Mouse (Mus musculus): ENCODE measurements at regions not wholly inside any gene's neighbourhood (a gene's known extent, or its start where the extent isn't known, plus 50 kb on each side); places are given as distances from the start of the nearest gene placed in this dataset.

DNA sequence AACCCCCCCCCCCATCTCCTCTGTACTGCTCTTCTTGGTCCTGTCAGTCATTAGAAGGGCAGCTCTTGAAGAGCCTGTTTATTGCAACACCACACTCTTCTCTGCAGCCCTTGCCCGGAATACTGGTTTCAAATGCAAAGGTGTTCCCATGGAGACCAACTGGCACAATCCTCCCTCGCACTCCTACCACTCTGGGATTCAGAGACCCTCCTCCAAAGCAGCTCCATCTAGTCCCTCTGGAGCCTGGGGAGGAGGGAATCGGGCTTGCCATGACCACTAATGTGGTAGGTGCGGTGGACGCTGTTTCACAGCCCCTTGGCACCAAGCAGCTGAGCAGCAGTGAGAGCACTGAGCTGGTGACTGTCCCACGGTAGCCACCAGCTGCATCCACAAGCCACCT is 83.1 kb downstream of the Stk35 start:
- Histone ChIP-seq H3K9me3 (ENCODE audit: control insufficient read depth, low read length) (no peaks in the 10 kb centered on the region), H3K9ac (ENCODE audit: low read depth, low read length) (no peak overlapping the region), H3K4me2 (ENCODE audit: low read depth, low read length) (no peak overlapping the region), H3K4me1 (ENCODE audit: control insufficient read depth, insufficient read depth, low read length) (no peaks in the 10 kb centered on the region), H3K27me3 (replicated peaks; ENCODE audit: control insufficient read depth, insufficient read depth, low read length) (no peaks in the 10 kb centered on the region), H3K36me3 (ENCODE audit: control insufficient read depth, insufficient read depth, low read length) (no peaks in the 10 kb centered on the region), H3K4me3 (ENCODE audit: low read length) (no peak overlapping the region), H3K27ac (ENCODE audit: low read length) (no peak overlapping the region)
- WGBS = 29% methylated on average over 6 of the region's 6 CpGs
- ATAC-seq = no peak

DNA sequence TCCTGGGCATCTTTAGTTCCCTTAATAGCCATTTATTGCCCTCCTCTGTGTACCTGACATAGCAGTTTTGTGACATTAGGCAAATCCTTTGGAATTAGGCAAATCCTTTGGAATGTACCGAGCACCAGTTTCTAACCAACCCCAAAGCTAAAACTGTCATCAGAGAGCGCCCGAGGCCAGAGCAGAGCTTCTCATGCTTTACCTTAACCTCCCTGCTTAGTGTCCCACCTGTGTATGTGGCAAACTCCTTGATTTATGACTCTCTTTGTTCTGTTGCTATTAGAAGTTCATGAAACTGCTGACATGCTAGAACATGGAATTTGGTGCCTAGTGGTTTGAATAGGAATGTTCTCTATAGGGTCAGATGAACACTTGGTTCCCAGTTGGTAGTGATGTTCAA is 84.0 kb downstream of the Stk35 start:
- no peak for ATAC-seq
- Histone ChIP-seq H3K4me2 (ENCODE audit: low read depth, low read length) (no peak overlapping the region), H3K4me3 (ENCODE audit: low read length) (no peak overlapping the region), H3K36me3 (ENCODE audit: control insufficient read depth, insufficient read depth, low read length) (no peaks in the 10 kb centered on the region), H3K9ac (ENCODE audit: low read depth, low read length) (no peak overlapping the region), H3K27ac (ENCODE audit: low read length) (no peak overlapping the region), H3K9me3 (ENCODE audit: control insufficient read depth, low read length) (no peaks in the 10 kb centered on the region), H3K27me3 (replicated peaks; ENCODE audit: control insufficient read depth, insufficient read depth, low read length) (no peaks in the 10 kb centered on the region), H3K4me1 (ENCODE audit: control insufficient read depth, insufficient read depth, low read length) (no peaks in the 10 kb centered on the region)
- 53% methylated on average over 3 of the region's 3 CpGs for WGBS

DNA sequence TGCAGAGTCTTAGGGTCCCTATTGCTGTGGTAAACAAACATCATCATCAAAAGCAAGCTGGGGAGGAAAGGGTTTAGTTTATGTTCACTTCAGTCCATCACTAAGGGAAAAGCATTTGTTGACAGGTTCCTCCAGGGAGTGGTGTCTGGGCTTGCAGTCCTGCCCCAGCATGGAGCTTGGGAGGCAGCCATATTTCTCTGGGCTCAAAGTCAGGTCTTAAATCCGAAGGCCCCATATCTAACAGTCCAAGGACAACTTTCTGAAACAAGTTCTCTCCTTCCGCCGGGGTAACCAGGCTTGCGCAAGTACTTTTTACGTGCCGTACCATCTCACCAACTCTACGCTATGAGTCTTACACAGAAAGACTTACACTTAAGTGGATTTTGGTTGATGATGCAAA is 85.2 kb downstream of the Stk35 start:
- Histone ChIP-seq H3K9me3 (ENCODE audit: control insufficient read depth, low read length) (no peaks in the 10 kb centered on the region), H3K4me2 (ENCODE audit: low read depth, low read length) (no peak overlapping the region), H3K27me3 (replicated peaks; ENCODE audit: control insufficient read depth, insufficient read depth, low read length) (no peaks in the 10 kb centered on the region), H3K36me3 (ENCODE audit: control insufficient read depth, insufficient read depth, low read length) (no peaks in the 10 kb centered on the region), H3K9ac (ENCODE audit: low read depth, low read length) (no peak overlapping the region), H3K4me1 (ENCODE audit: control insufficient read depth, insufficient read depth, low read length) (no peaks in the 10 kb centered on the region), H3K27ac (ENCODE audit: low read length) (no peak overlapping the region), H3K4me3 (ENCODE audit: low read length) (no peak overlapping the region)
- ATAC-seq = no peak
- 91% methylated on average over 7 of the region's 7 CpGs for WGBS

DNA sequence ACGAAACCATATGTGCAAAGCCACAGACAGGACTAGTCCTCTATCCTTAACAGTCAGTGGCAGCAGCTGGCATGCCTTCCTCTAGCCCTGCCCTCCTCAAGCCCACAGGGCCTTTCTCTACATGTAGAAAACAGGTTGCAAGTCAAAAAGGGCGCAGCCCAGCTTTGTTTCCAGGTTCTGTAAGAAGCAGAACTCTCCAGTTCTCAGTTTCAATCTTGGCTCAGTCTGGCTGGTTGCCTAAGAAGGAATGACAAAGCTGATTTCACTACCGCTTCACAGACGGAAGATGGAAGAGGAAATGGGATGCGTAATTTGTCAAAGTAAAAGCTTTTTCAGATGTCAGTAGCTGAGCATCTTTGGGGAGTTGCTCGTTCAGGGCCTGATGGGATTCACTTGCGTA is 92.9 kb downstream of the Stk35 start:
- Histone ChIP-seq H3K27ac (ENCODE audit: low read length) (no peak overlapping the region), H3K36me3 (ENCODE audit: control insufficient read depth, insufficient read depth, low read length) (no peaks in the 10 kb centered on the region), H3K9me3 (ENCODE audit: control insufficient read depth, low read length) (no peaks in the 10 kb centered on the region), H3K9ac (ENCODE audit: low read depth, low read length) (no peak overlapping the region), H3K27me3 (replicated peaks; ENCODE audit: control insufficient read depth, insufficient read depth, low read length) (no peaks in the 10 kb centered on the region), H3K4me1 (ENCODE audit: control insufficient read depth, insufficient read depth, low read length) (no peaks in the 10 kb centered on the region), H3K4me3 (ENCODE audit: low read length) (no peak overlapping the region), H3K4me2 (ENCODE audit: low read depth, low read length) (no peak overlapping the region)
- ATAC-seq = no peak
- 68% methylated on average over 7 of the region's 7 CpGs for WGBS

DNA sequence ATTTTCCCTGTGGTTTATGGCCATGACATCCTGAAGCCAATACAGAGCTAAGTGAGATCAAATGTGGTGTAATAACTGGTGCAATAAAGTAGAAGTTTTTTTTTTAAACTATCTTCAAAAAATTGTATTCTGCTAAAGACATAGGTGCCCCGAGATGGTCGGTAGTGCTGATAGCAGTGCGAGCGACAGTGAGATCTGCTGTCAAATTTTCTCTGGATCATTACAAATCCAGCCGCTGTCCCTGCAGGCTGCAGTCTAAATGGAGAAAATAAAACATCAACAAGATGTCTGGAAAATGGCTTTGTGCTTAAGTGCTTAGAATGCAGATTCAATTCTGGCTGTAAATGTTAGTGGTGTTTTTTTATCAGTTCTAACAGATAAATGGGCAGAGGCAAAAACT is 93.5 kb downstream of the Stk35 start:
- Histone ChIP-seq H3K36me3 (ENCODE audit: control insufficient read depth, insufficient read depth, low read length) (no peaks in the 10 kb centered on the region), H3K4me3 (ENCODE audit: low read length) (no peak overlapping the region), H3K4me1 (ENCODE audit: control insufficient read depth, insufficient read depth, low read length) (no peaks in the 10 kb centered on the region), H3K27ac (ENCODE audit: low read length) (no peak overlapping the region), H3K27me3 (replicated peaks; ENCODE audit: control insufficient read depth, insufficient read depth, low read length) (no peaks in the 10 kb centered on the region), H3K9ac (ENCODE audit: low read depth, low read length) (no peak overlapping the region), H3K4me2 (ENCODE audit: low read depth, low read length) (no peak overlapping the region), H3K9me3 (ENCODE audit: control insufficient read depth, low read length) (no peaks in the 10 kb centered on the region)
- ATAC-seq = no peak
- 74% methylated on average over 5 of the region's 5 CpGs for WGBS

DNA sequence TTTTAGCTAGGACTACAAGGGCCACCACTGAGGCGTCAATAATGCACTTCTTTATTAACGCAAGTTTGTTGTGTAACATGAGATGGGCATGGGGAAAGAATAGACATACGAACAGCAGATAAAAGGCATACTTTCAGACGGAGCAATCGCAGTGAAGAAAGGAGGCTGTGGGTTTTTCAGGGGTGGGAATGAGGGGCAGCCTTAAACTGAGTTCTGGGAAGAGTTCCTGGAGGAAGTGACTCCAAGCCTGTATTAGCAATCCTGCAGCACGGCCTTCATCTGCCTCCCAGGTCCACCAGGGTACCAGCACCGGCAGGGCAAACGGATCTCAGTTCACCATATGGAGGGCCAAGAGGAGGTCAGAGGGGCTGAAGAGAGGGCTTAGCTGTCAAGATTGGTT is 94.6 kb downstream of the Stk35 start:
- 78% methylated on average over 8 of the region's 8 CpGs for WGBS
- Histone ChIP-seq H3K4me1 (ENCODE audit: control insufficient read depth, insufficient read depth, low read length) (no peaks in the 10 kb centered on the region), H3K9ac (ENCODE audit: low read depth, low read length) (no peak overlapping the region), H3K4me3 (ENCODE audit: low read length) (no peak overlapping the region), H3K27me3 (replicated peaks; ENCODE audit: control insufficient read depth, insufficient read depth, low read length) (no peaks in the 10 kb centered on the region), H3K4me2 (ENCODE audit: low read depth, low read length) (no peak overlapping the region), H3K9me3 (ENCODE audit: control insufficient read depth, low read length) (no peaks in the 10 kb centered on the region), H3K36me3 (ENCODE audit: control insufficient read depth, insufficient read depth, low read length) (no peaks in the 10 kb centered on the region), H3K27ac (ENCODE audit: low read length) (no peak overlapping the region)
- no peak for ATAC-seq

DNA sequence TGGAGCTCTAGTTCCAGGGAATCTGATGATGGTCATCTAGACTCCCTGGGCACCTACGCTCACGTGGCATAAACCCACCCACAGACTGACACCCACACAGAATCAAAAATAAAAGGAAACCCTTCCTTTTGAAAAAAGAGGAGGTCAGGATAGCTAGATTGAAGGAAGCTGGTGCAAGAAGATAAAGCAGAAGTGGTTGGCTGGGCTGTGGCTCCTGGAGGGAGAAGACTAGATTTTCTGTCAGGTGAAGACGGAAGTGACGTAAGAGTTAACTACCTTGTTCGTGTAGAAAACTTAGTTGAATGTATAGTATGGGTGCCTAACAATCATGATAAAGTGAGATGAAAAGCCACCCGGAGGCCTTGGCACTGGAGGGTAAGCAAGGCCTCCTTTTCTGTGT is 95.1 kb downstream of the Stk35 start:
- 86% methylated on average over 6 of the region's 6 CpGs for WGBS
- no peak for ATAC-seq

DNA sequence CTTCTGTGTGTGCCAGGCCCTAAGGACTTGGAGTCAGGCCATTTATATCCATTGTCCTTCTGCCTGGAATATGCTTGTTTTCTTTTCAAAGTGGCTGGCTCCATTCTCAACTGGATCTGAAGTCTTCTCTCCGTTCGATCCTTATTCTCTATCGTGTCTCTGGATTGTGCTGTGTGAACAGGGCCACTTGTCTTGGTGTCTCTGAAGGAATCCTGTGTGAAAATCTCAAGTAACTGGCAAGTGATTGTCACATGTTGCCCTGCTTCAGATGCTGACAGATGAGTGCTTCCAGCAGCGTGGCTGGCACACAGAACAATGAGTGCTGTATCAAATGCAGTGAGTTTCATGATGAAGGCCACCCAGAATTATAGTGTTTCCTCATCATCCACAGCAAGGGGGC is 96.4 kb downstream of the Stk35 start:
- H3K4me3 ChIP-seq (ENCODE audit: low read length) = no peak overlapping the region
- no peak for ATAC-seq
- H3K36me3 ChIP-seq (ENCODE audit: control insufficient read depth, insufficient read depth, low read length) = no peaks in the 10 kb centered on the region
- H3K27ac ChIP-seq (ENCODE audit: low read length) = no peak overlapping the region
- H3K4me1 ChIP-seq (ENCODE audit: control insufficient read depth, insufficient read depth, low read length) = no peaks in the 10 kb centered on the region
- 77% methylated on average over 4 of the region's 4 CpGs for WGBS
- no peak overlapping the region for H3K9ac ChIP-seq (ENCODE audit: low read depth, low read length)
- no peaks in the 10 kb centered on the region for H3K9me3 ChIP-seq (ENCODE audit: control insufficient read depth, low read length)
- no peak overlapping the region for H3K4me2 ChIP-seq (ENCODE audit: low read depth, low read length)
- H3K27me3 ChIP-seq (replicated peaks; ENCODE audit: control insufficient read depth, insufficient read depth, low read length) = no peaks in the 10 kb centered on the region

More for the DNA sequence above, 95.1 kb downstream of the Stk35 start:
- Histone ChIP-seq H3K4me2 (ENCODE audit: low read depth, low read length) (no peak overlapping the region), H3K4me3 (ENCODE audit: low read length) (no peak overlapping the region), H3K36me3 (ENCODE audit: control insufficient read depth, insufficient read depth, low read length) (no peaks in the 10 kb centered on the region), H3K27ac (ENCODE audit: low read length) (no peak overlapping the region), H3K9me3 (ENCODE audit: control insufficient read depth, low read length) (no peaks in the 10 kb centered on the region), H3K27me3 (replicated peaks; ENCODE audit: control insufficient read depth, insufficient read depth, low read length) (no peaks in the 10 kb centered on the region), H3K9ac (ENCODE audit: low read depth, low read length) (no peak overlapping the region), H3K4me1 (ENCODE audit: control insufficient read depth, insufficient read depth, low read length) (no peaks in the 10 kb centered on the region)

DNA sequence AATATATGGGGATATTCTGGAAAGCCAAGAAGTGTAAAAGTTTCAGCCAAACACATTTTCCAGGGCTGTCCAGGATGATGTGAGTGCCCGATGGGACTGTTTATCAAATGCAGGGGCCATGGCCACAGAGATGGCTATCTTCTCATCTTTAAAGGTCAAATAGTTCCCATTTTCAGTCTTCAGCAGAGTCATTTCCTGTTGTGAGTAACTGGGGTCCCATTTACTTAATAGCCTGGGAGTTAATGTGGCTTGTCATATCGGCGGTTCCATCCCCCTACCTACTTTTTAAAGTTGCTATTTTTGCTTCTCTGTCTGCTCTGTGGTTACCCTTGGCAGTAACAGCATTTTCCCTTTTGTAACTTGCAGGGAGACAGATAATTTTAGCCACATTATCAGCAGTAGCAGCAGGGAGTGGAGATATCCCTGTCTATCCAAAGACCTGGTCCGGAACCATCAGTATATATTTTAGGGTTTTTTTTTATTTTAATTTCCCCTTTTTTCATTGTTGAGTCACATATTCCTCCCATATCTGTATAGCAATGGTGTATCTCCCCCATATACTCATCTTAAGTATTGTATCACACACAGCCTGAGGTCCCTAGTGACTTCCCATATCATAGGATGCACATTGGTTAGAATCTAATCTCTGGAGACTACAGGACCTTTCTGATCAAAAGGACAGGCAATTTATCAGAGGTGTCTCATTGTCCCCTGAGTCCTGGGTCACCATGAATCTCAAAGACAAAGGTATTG is 103.2 kb downstream of the Stk35 start:
- no peaks in the 10 kb centered on the region for H3K4me1 ChIP-seq (ENCODE audit: control insufficient read depth, insufficient read depth, low read length)
- H3K4me3 ChIP-seq (ENCODE audit: low read length) = no peak overlapping the region
- no peak overlapping the region for H3K4me2 ChIP-seq (ENCODE audit: low read depth, low read length)
- 55% methylated on average over 4 of the region's 4 CpGs for WGBS
- no peaks in the 10 kb centered on the region for H3K9me3 ChIP-seq (ENCODE audit: control insufficient read depth, low read length)
- no peak overlapping the region for H3K9ac ChIP-seq (ENCODE audit: low read depth, low read length)
- no peak overlapping the region for H3K27ac ChIP-seq (ENCODE audit: low read length)
- H3K36me3 ChIP-seq (ENCODE audit: control insufficient read depth, insufficient read depth, low read length) = no peaks in the 10 kb centered on the region
- ATAC-seq = no peak
- no peaks in the 10 kb centered on the region; the same call in 1 of the 2 replicates for H3K27me3 ChIP-seq (replicated peaks; ENCODE audit: control insufficient read depth, insufficient read depth, low read length)

DNA sequence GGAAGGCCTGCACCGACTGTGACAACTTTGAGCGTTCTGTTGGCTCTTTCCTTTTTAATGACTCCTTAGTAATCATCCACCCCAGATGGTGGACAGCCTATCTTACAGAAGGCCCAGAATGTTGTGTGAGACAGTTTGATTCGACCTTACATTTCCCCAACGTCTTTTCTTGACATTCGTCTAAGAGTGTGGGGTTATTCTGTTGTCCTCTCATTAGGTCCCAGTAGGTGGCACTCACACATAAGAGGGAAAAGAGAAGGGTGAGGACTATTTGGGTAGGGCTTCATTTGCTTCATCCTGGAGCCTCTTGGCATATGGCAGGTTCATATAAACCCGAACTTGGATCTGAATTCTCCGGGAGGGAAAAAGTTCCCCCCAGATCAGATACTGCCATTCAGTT is 104.4 kb downstream of the Stk35 start:
- no peak for ATAC-seq
- WGBS = 45% methylated on average over 7 of the region's 7 CpGs
- Histone ChIP-seq H3K36me3 (ENCODE audit: control insufficient read depth, insufficient read depth, low read length) (no peaks in the 10 kb centered on the region), H3K27ac (ENCODE audit: low read length) (no peak overlapping the region), H3K4me2 (ENCODE audit: low read depth, low read length) (no peak overlapping the region), H3K9me3 (ENCODE audit: control insufficient read depth, low read length) (no peaks in the 10 kb centered on the region), H3K27me3 (replicated peaks; ENCODE audit: control insufficient read depth, insufficient read depth, low read length) (peaks cover 5% of the 10 kb centered on the region; the same call in 1 of the 2 replicates), H3K9ac (ENCODE audit: low read depth, low read length) (no peak overlapping the region), H3K4me3 (ENCODE audit: low read length) (no peak overlapping the region), H3K4me1 (ENCODE audit: control insufficient read depth, insufficient read depth, low read length) (peaks cover 6% of the 10 kb centered on the region; the same call in 1 of the 2 replicates)

All from intestine, embryonic 16.5 days (tissue).